Mouse (Mus musculus) telencephalon, adult 2 months (tissue): ENCODE results near the gene Uba52.

ENCODE experiments used
- DNase-seq: peaks from one replicate; pipeline ENCODE4 v3.0.0-alpha.2; 2011; ENCODE audit warnings: low read depth, low spot score

Gene Uba52

GRCm38 (mm10) chr8:70503062-70503750, 7.4 kb downstream of the Uba52 start:
- no peak for DNase-seq

DNA sequence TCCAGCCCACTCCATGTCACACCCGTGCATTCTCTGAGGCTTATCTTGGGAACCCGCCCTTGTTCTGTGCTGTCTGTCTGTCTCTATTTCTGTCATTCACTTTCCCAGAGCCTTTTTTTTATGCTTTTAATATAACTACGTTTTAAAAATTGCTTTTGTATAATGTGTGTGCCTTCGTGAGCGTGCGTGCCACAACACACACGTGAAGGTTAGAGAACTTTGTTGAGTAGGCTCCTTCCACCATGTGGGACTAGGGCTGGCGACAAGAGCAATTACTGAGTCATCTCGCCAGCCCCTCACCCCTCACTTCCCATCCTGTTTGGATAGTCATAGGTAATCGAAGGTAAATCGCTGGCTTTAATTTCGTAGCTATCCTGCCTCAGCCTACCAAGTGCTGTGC, 8.1 kb downstream of the Uba52 start:
- DNase-seq: no peak

GRCm38 (mm10) chr8:70501820-70502529, 8.6 kb downstream of the Uba52 start:
- DNase-seq: no peak

DNA sequence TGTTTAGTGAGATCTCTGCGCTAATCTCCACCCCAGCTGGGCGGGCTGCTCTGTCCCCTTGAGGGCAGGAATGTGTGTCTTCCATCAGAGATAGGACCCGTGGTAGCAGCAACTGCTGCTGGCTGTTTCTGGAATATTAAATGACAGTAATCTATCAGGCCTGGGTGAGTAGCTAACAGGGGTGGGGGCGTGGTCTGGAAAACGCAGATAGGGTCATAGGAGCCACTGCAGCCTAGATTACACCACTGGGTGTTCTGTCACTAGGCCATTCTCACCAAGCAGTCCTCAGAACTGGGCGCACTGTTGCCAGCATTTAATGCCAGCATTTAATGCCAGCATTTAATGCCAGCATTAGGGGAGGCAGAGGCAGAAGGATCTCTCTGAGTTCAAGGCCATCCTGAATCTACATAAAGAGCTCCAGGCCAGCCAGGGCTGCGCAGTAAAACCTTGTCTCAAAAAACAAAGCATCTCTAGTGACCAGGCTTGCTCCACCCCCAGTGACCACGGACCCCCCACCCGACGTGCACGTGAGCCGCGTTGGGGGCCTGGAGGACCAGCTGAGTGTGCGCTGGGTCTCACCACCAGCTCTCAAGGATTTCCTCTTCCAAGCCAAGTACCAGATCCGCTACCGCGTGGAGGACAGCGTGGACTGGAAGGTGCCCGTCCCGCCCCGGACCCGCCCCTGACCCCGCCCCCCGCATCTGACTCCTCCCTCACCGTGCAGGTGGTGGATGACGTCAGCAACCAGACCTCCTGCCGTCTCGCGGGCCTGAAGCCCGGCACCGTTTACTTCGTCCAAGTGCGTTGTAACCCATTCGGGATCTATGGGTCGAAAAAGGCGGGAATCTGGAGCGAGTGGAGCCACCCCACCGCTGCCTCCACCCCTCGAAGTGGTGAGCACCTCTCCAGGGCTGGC, 10.0 kb downstream of the Uba52 start:
- DNase-seq: no peak

GRCm38 (mm10) chr8:70495771-70496062, 14.9 kb downstream of the Uba52 start:
- DNase-seq: no peak

GRCm38 (mm10) chr8:70495001-70495770, 15.4 kb downstream of the Uba52 start:
- DNase-seq: no peak

DNA sequence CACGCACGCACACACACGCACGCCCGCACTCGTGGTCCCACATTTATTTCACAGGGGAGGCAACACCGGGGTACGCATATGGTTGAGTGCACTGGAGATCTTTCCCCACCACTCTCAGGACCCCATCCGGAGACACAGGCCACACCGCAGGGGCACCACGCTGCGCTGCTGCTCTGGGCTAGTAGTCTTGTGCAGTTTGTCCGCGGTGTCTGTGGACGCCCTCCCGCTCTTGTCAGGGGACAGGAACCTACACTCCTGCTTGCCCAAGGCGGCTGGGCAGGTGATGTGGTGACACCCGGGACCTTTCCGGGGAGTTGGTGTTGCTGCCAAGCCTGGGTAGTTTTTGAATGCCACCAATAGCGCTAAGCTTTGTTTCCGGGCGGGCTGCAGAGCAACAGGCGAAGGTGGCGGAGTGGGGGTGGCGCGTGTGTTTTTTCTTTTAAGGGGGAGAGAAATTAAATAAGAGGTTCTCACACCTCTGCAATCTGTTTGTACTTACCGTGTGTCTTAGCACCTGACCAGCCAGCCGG, 16.1 kb downstream of the Uba52 start:
- DNase-seq: no peak

DNA sequence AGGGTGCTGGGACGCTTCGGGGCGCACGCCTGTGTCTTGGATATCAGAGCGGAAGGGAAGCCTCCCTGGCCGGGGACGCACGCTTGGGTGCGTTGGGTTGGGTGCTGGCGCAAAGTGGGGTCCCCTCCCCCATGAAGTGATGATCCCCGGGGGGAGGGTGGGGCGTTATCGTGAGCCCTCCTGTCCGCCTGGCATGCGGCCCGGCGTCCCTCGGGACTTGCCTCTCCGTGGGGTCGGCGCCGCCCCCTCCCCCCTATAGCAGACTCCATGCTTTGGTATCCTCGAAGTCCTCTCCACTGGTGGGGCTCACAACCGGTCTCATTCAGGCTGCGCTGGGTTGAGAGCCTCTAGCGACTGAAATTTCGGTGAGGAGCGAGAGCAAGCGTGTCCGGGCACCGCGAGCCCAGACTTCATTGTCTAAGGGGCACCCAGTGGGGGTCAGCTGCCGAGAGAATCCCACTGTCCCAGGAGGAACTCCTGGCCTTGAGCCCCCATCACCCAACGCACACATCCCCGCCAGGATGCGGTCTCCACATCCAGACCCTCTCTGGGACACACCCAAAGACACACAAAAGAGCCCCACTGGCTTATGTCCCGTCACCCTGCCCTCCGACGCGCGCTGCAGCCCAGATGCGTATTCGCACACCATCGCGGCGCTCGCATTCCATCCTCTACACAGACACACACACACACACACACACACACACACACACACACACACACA, 16.7 kb downstream of the Uba52 start:
- DNase-seq: no peak

DNA sequence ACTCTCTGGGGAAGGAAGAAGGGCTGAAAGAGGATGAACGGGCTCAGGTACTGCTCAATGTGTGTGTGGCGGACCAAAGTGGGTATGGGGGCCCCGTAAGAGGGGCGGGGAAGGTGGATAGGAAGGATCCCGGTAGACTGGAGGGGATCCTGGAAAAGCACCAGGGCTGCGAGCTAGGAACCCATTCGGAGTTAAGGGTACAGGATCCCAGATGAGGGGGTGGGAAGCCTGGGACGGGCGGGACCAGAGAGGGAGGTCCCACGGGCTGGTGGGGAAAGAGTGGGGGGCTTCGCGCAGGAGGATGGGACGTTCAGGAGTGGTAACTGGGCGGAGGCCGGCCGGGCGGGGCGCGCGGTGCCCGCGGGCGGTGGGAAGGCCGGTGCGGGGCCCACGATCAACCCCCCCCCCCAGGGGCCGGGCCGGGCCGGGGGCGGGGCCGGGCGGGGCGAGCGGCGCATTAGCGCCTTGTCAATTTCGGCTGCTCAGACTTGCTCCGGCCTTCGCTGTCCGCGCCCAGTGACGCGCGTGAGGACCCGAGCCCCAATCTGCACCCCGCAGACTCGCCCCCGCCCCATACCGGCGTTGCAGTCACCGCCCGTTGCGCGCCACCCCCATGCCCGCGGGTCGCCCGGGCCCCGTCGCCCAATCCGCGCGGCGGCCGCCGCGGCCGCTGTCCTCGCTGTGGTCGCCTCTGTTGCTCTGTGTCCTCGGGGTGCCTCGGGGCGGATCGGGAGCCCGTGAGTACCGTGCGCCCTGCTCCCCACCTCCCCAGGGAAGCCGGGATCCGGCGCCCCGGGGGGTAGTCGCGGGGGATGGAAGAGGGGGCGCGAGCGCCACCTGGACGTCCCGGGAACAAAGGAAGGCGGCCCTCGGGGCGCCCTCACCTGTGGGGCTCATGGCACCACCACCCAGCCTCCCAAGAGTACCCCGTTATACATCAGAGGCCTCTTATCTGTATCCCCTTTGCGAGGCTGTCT, 17.6 kb downstream of the Uba52 start, which contains the start of gene Crlf1:
TSS of gene Crlf1 (plus strand) at position 495 of the 977 bp plus-strand sequence.
- no peak for DNase-seq

- no peak for DNase-seq
These were observed 19.6 kb downstream of the Uba52 start for GRCm38 (mm10) chr8:70490880-70491495.

- DNase-seq: no peak
These were observed 20.3 kb downstream of the Uba52 start for GRCm38 (mm10) chr8:70490061-70490879.

- no peak for DNase-seq
These were observed 21.0 kb downstream of the Uba52 start for GRCm38 (mm10) chr8:70489576-70489975.

DNA sequence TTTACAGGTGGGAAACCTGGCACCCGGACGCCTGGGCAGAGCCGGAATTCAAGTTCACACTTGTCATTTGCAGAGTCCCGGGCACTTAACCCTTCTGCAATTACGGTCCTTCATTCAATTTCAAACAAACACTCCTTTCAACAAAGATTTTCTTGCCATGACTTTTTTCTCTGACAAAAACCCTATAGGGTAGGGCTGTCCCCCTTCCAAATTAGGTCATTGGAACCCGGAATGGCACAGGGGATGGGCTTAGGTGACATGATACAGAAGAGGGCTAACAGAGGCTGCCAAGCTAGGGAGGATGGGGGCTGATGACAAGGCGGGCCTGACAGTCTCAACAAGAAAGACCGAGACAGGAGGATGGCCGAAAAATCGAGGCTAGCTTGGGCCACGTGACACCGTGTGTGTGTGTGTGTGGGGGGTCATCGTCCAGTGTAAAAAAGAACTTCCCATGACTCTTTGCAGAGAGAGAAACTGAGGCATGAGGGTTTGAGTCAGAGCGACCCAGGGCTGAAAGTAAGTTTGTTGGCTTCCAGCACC, 21.6 kb downstream of the Uba52 start:
- no peak for DNase-seq

DNA sequence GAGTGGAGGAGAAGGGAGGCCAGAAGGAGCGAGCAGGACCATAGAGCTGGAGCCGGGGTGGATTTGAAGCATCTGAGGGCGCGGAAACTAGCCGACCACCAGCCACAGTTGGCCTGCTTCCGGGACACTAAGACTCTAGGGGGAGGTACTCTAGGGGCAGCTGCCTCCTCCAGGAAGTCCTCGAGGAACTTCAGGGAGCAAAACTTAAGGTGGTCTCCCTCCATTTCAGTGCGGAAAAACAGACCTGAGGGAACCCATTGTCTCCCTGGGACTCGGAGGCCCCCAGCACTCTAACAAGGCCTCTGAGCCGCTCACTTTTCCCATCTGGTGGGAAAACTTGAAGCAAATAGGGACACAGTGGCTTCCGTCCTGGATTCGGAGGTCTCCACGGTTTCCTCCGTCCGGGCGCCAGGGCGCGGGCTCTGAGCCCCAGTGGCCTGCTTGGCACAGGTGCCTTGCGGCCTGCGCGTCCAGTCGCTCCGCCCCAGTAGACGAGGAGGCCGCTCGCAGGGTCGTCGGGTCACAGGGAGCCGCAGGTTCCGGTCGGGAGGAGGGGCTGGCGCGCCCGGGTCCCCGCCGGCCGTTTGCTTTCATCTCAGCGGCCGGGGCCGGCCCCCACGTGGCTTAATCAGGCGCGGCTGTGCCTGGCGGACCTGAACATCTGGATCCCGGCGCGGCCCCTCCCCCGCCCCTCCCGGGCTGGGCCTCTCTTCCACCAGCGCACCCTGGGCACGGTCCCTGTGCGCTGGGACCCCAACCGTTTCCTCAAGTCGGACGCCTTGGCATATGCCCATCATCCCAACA, 22.4 kb downstream of the Uba52 start:
- DNase-seq: no peak

DNA sequence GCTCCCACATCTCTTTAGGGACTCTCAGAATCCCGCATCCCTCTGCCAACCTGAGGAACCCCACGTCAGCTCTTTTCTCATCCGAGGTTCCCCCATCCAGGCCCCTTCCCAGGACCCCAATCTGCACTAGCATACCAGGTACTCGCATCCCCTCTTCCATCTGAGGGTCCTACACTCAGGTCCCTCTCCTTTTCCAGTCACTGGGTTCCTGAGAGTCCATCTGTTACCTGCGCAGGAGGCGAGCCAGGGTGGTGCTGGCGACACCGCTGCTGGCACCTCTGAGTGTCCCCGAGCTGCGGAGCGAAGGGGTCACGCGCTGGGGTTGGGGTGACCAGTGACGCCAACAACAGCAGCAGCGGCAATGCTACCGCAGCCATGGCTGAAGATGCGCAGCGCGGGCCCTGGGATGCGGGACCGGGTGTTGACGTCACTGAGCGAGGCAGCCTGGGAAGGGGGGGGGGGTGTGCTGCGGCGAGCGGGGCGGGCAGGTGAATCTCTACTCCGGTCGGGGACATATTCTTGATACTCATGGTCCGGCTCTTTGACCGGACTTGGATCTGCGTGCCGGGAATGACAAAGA, 23.6 kb downstream of the Uba52 start, which contains the start of gene Tmem59l:
TSS of gene Tmem59l (minus strand) at position 418 of the 580 bp plus-strand sequence.
- no peak for DNase-seq

DNA sequence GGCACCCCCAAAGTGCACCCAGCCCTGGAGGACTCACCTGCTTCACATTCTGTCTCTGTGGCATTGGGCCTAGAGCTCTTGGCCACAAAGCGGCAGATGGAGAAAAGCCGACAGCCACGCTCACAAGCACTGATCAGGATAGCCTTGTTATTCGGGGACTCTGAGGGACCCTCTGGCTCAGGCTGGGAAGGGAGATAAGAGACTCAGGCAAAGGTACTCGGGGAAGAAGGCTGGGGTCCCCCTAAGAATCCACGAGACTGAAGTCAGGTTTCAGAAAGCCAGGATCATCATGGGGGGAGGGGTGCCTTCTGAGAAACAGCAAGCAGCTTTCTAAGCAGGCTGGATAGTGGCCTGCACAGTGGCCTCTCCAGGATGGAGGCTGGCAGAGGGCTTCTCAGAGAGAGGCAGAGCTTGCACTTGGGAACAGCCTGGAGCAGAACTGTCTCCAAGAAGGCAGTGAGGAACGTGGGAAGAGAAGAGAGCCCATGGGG, 24.4 kb downstream of the Uba52 start:
- no peak for DNase-seq
